Comparison of ENCODE assay signal across 18 mouse cellular contexts in genomic region chr13:58008038-58008364, GRCm38 (mm10).
DNase-seq lines count a peak whose midpoint lies in the region; ATAC-seq lines count a peak whose summit lies in the region.
"Had no signal": no experiment of that assay in that cellular context is flagged by ENCODE, and none has a peak within 500 bp of the region (broad histone marks: within the 10 kb centered on the region; RNA-seq: fewer than 3 reads in every experiment).

No protein-coding gene starts in this region.

- no peak overlapping the region for H3K4me3 ChIP-seq in lung, embryonic 15.5 days
- H3K4me3 ChIP-seq in heart, embryonic 15.5 days, result no peak overlapping the region
- H3K4me3 ChIP-seq in stomach, embryonic 14.5 days (ENCODE audit: low read depth, low read length), result no peak overlapping the region
- H3K4me3 ChIP-seq: heart, adult 2 months; limb, embryonic 15.5 days; midbrain, embryonic 10.5 days; neural tube, embryonic 15.5 days had no signal

- H3K27me3 ChIP-seq in lung, embryonic 15.5 days, result no peaks in the 10 kb centered on the region
- H3K27me3 ChIP-seq in heart, embryonic 15.5 days, result no peaks in the 10 kb centered on the region
- no peaks in the 10 kb centered on the region for H3K27me3 ChIP-seq in stomach, embryonic 14.5 days (ENCODE audit: control insufficient read depth, insufficient read depth, low read length)
- H3K27me3 ChIP-seq: neural tube, embryonic 15.5 days had no signal

- no peak overlapping the region for H3K4me2 ChIP-seq in lung, embryonic 15.5 days
- H3K4me2 ChIP-seq in heart, embryonic 15.5 days, result no peak overlapping the region
- no peak overlapping the region for H3K4me2 ChIP-seq in stomach, embryonic 14.5 days (replicated peaks; ENCODE audit: low read depth, low read length)
- H3K4me2 ChIP-seq: limb, embryonic 15.5 days; neural tube, embryonic 15.5 days had no signal

- peak overlapping the region; percentile 53 for H3K27ac ChIP-seq in lung, embryonic 15.5 days
- peak overlapping the region; percentile 62 for H3K27ac ChIP-seq in heart, embryonic 15.5 days
- H3K27ac ChIP-seq in stomach, embryonic 14.5 days (ENCODE audit: low read length), result 0 out of 2 replicates have a peak overlapping the region, but pooled peaks have one; percentile 10
- H3K27ac ChIP-seq: heart, adult 2 months; kidney, postnatal 0 days; midbrain, embryonic 10.5 days; neural tube, embryonic 15.5 days had no signal

- 58% methylated on average over 5 of the region's 5 CpGs for WGBS in lung, embryonic 15.5 days
- 33% methylated on average over 5 of the region's 5 CpGs for WGBS in heart, embryonic 15.5 days
- 90% methylated on average over 5 of the region's 5 CpGs for WGBS in stomach, embryonic 14.5 days

- H3K4me1 ChIP-seq in lung, embryonic 15.5 days, result peaks cover 16% of the 10 kb centered on the region
- peaks cover 26% of the 10 kb centered on the region for H3K4me1 ChIP-seq in heart, embryonic 15.5 days (replicated peaks)
- peaks cover 2% of the 10 kb centered on the region; the same call in 1 of the 2 replicates for H3K4me1 ChIP-seq in stomach, embryonic 14.5 days (ENCODE audit: control insufficient read depth, insufficient read depth, low read length)

- peak; percentile 41 for ATAC-seq in lung, embryonic 15.5 days (ENCODE audit: borderline replicate concordance, extremely low read depth, low FRiP score, low TSS enrichment)
- peak; percentile 56 for ATAC-seq in heart, embryonic 15.5 days (replicated peaks; ENCODE audit: insufficient number of reproducible peaks, insufficient read depth, low FRiP score, low read depth)
- ATAC-seq in stomach, embryonic 14.5 days (ENCODE audit: insufficient number of reproducible peaks, insufficient read depth, low FRiP score, low read depth), result no peak
- ATAC-seq: activated CD4-positive, CD25-positive, alpha-beta regulatory T cell, adult 4 months; CD4-positive, CD25-positive, alpha-beta regulatory T cell, adult 4 months; forebrain, embryonic 14.5 days had no signal

- no peak for DNase-seq in lung, postnatal 36 days
- peak; percentile 70 for DNase-seq in gastrocnemius, postnatal 25 days
- no peak for DNase-seq in left cerebral cortex, adult 9 months (ENCODE audit: low spot score in 2 of 2)
- DNase-seq in spleen, postnatal 36 days (ENCODE audit: low spot score in 2 of 2), result no peak
- DNase-seq in embryo, embryonic 10.5 days (ENCODE audit: low spot score), result no peak
- DNase-seq: cerebellum, adult 11-12 months; thymus, postnatal 25 days had no signal

- H3K9me3 ChIP-seq in lung, embryonic 15.5 days, result no peaks in the 10 kb centered on the region
- H3K9me3 ChIP-seq in heart, embryonic 15.5 days (replicated peaks), result no peaks in the 10 kb centered on the region
- H3K9me3 ChIP-seq in stomach, embryonic 14.5 days (ENCODE audit: control insufficient read depth, low read depth, low read length), result no peaks in the 10 kb centered on the region
- H3K9me3 ChIP-seq: limb, embryonic 15.5 days; midbrain, embryonic 10.5 days; neural tube, embryonic 15.5 days had no signal

- no peak overlapping the region for H3K9ac ChIP-seq in lung, embryonic 15.5 days
- H3K9ac ChIP-seq in heart, embryonic 15.5 days, result no peak overlapping the region
- H3K9ac ChIP-seq in stomach, embryonic 14.5 days (replicated peaks; ENCODE audit: low read depth, low read length), result no peak overlapping the region
- H3K9ac ChIP-seq: limb, embryonic 15.5 days; neural tube, embryonic 15.5 days had no signal

- no peaks in the 10 kb centered on the region for H3K36me3 ChIP-seq in lung, embryonic 15.5 days
- 0 out of 2 replicates have a peak, but pooled peaks cover 3% of the 10 kb centered on the region for H3K36me3 ChIP-seq in heart, embryonic 15.5 days
- H3K36me3 ChIP-seq in stomach, embryonic 14.5 days (ENCODE audit: control insufficient read depth, insufficient read depth, low read length), result no peaks in the 10 kb centered on the region
- H3K36me3 ChIP-seq: limb, embryonic 15.5 days; midbrain, embryonic 10.5 days had no signal

Comparison
In these comparisons a context has a peak if more than half of its experiments do, and no peak if none do; other contexts are left out.
1. H3K27ac ChIP-seq: peak in every context shown above with its lines; median percentile 62 in heart, embryonic 15.5 days; 53 in lung, embryonic 15.5 days; 10 in stomach, embryonic 14.5 days.